14 mouse cellular contexts compared by ENCODE assay signal in the genomic region with DNA sequence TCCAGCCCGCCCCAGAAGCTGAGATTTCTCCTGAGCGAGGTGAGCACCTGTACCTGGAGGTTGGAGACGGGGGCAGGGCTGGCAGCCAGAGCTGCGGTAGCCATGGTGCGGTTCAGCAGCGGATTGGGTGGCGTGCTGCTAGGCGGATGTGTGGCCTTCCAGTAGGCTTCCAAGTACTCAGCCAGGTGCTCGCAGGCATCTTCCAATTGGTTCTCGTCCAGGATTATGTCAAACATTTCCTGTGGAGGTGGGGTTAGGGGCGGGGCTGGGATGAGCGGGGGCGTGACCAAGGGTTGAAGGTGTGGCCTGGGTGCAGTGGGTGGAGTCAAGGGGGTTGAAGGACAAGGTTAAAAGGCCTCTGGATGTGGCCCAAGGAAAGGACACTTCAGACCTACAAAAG. TPM values are rescaled to one million over a fixed set of nuclear protein-coding genes. Genes with fewer than 3 reads are reported as not detected.
DNase-seq lines count a peak whose midpoint lies in the region; ATAC-seq and TF ChIP-seq lines count a peak whose summit lies in the region.
"Had no signal": no experiment of that assay in that cellular context is flagged by ENCODE, and none has a peak within 500 bp of the region (broad histone marks: within the 10 kb centered on the region; RNA-seq: fewer than 3 reads in every experiment).

No protein-coding gene starts in this region.

- 61% methylated on average over 13 of the region's 13 CpGs for whole genome bisulfite sequencing in heart, postnatal 0 days
- WGBS in heart, embryonic 12.5 days = 48% methylated on average over 13 of the region's 13 CpGs
- 30% methylated on average over 13 of the region's 13 CpGs for WGBS in embryonic facial prominence, embryonic 10.5 days
- 42% methylated on average over 13 of the region's 13 CpGs for WGBS in liver, embryonic 16.5 days (ENCODE audit: insufficient replicate concordance)

- 0 out of 2 replicates have a peak overlapping the region, but pooled peaks have one; percentile 68 for H3K27ac ChIP-seq in heart, postnatal 0 days (ENCODE audit: low read depth)
- no peak overlapping the region for H3K27ac ChIP-seq in heart, embryonic 12.5 days (ENCODE audit: poor library complexity, severe bottlenecking)
- no peak overlapping the region for H3K27ac ChIP-seq in embryonic facial prominence, embryonic 10.5 days (replicated peaks)
- H3K27ac ChIP-seq in liver, embryonic 16.5 days (ENCODE audit: low read length) = no peak overlapping the region
- H3K27ac ChIP-seq: forebrain, embryonic 13.5 days; heart, embryonic 13.5 days had no signal

- TF ChIP-seq CTCF in heart, postnatal 0 days (IDR thresholded peaks at IDR 0.05; ENCODE audit: low read depth) = no peak
- TF ChIP-seq CTCF in E14TG2a.4 (conservative IDR thresholded peaks at IDR 0.05; ENCODE audit: low read length) = no peak

- no peak for DNase-seq in heart, postnatal 0 days (ENCODE audit: low spot score)
- peak; percentile 49 for DNase-seq in embryonic facial prominence, embryonic 10.5 days (ENCODE audit: low spot score)
- no peak for DNase-seq in right cerebral cortex, postnatal 14 days
- DNase-seq in frontal cortex, postnatal 10 days (ENCODE audit: low spot score in 2 of 2) = no peak
- DNase-seq: midbrain, embryonic 14.5 days; right cerebral cortex, postnatal 4 days had no signal

- no peak overlapping the region for H3K4me2 ChIP-seq in heart, postnatal 0 days (ENCODE audit: low read depth, low read length)
- H3K4me2 ChIP-seq in heart, embryonic 12.5 days = no peak overlapping the region
- H3K4me2 ChIP-seq in liver, embryonic 16.5 days (ENCODE audit: low read depth, low read length) = no peak overlapping the region
- H3K4me2 ChIP-seq: forebrain, embryonic 13.5 days; heart, embryonic 13.5 days; limb, embryonic 13.5 days had no signal

- peaks cover 12% of the 10 kb centered on the region for H3K36me3 ChIP-seq in heart, postnatal 0 days (replicated peaks; ENCODE audit: control insufficient read depth, insufficient read depth, low read length)
- H3K36me3 ChIP-seq in heart, embryonic 12.5 days = peaks cover 13% of the 10 kb centered on the region; the same call in 1 of the 2 replicates
- peaks cover 57% of the 10 kb centered on the region for H3K36me3 ChIP-seq in E14TG2a.4 (ENCODE audit: insufficient read depth, low read length)
- peaks cover 33% of the 10 kb centered on the region for H3K36me3 ChIP-seq in embryonic facial prominence, embryonic 10.5 days (replicated peaks)
- H3K36me3 ChIP-seq in liver, embryonic 16.5 days (ENCODE audit: control insufficient read depth, insufficient read depth) = no peaks in the 10 kb centered on the region

- no peak overlapping the region for H3K4me3 ChIP-seq in heart, postnatal 0 days (ENCODE audit: low read depth, low read length)
- no peak overlapping the region for H3K4me3 ChIP-seq in heart, embryonic 12.5 days
- H3K4me3 ChIP-seq in E14TG2a.4 (replicated peaks; ENCODE audit: low read length) = peak overlapping the region; percentile 85
- H3K4me3 ChIP-seq in embryonic facial prominence, embryonic 10.5 days = peak overlapping the region; percentile 33
- H3K4me3 ChIP-seq in liver, embryonic 16.5 days (ENCODE audit: low read depth, low read length) = no peak overlapping the region
- H3K4me3 ChIP-seq: forebrain, embryonic 13.5 days; heart, embryonic 13.5 days; limb, embryonic 13.5 days had no signal

- TF ChIP-seq EP300 in heart, postnatal 0 days (IDR thresholded peaks at IDR 0.05; ENCODE audit: low read depth) = no peak

- peaks cover 19% of the 10 kb centered on the region for H3K27me3 ChIP-seq in heart, postnatal 0 days (ENCODE audit: control insufficient read depth, insufficient read depth, low read length)
- peaks cover 57% of the 10 kb centered on the region for H3K27me3 ChIP-seq in heart, embryonic 12.5 days (replicated peaks)
- H3K27me3 ChIP-seq in E14TG2a.4 (ENCODE audit: insufficient read depth, low read length) = no peaks in the 10 kb centered on the region
- H3K27me3 ChIP-seq in embryonic facial prominence, embryonic 10.5 days (replicated peaks; ENCODE audit: low read depth, poor library complexity, severe bottlenecking) = peaks cover 52% of the 10 kb centered on the region
- H3K27me3 ChIP-seq in liver, embryonic 16.5 days (ENCODE audit: control insufficient read depth, insufficient read depth, low read depth, low read length) = no peaks in the 10 kb centered on the region; the same call in none of the 2 replicates

- no peaks in the 10 kb centered on the region for H3K9me3 ChIP-seq in heart, postnatal 0 days (replicated peaks; ENCODE audit: control insufficient read depth, low read length)
- no peaks in the 10 kb centered on the region for H3K9me3 ChIP-seq in heart, embryonic 12.5 days (replicated peaks)
- no peaks in the 10 kb centered on the region for H3K9me3 ChIP-seq in E14TG2a.4 (ENCODE audit: low read length)
- no peaks in the 10 kb centered on the region for H3K9me3 ChIP-seq in embryonic facial prominence, embryonic 10.5 days
- no peaks in the 10 kb centered on the region for H3K9me3 ChIP-seq in liver, embryonic 16.5 days (replicated peaks; ENCODE audit: control insufficient read depth, low read length)
- H3K9me3 ChIP-seq: forebrain, embryonic 13.5 days; heart, embryonic 13.5 days; limb, embryonic 13.5 days had no signal

- no peak overlapping the region for H3K9ac ChIP-seq in heart, postnatal 0 days (replicated peaks; ENCODE audit: low read depth, low read length)
- H3K9ac ChIP-seq in heart, embryonic 12.5 days = no peak overlapping the region
- no peak overlapping the region for H3K9ac ChIP-seq in liver, embryonic 16.5 days (ENCODE audit: low read depth, low read length)
- H3K9ac ChIP-seq: forebrain, embryonic 13.5 days; heart, embryonic 13.5 days; limb, embryonic 13.5 days had no signal

- ATAC-seq in heart, postnatal 0 days (ENCODE audit: insufficient read depth, low read depth) = peak; percentile 18; the same call in 1 of the 2 replicates
- no peak for ATAC-seq in heart, embryonic 12.5 days (ENCODE audit: insufficient number of reproducible peaks, low FRiP score)
- ATAC-seq in liver, embryonic 16.5 days (ENCODE audit: low read depth) = peak; percentile 17; the same call in 1 of the 2 replicates
- no peak for ATAC-seq in CD4-positive, CD25-positive, alpha-beta regulatory T cell, adult 4 months
- ATAC-seq: activated CD4-positive, CD25-positive, alpha-beta regulatory T cell, adult 4 months; forebrain, embryonic 13.5 days had no signal

- H3K4me1 ChIP-seq in heart, postnatal 0 days (ENCODE audit: control insufficient read depth, insufficient read depth) = peaks cover 15% of the 10 kb centered on the region; the same call in 1 of the 2 replicates
- peaks cover 23% of the 10 kb centered on the region for H3K4me1 ChIP-seq in heart, embryonic 12.5 days (replicated peaks)
- H3K4me1 ChIP-seq in E14TG2a.4 (replicated peaks; ENCODE audit: low read depth, low read length) = peaks cover 65% of the 10 kb centered on the region
- H3K4me1 ChIP-seq in embryonic facial prominence, embryonic 10.5 days = peaks cover 49% of the 10 kb centered on the region
- no peaks in the 10 kb centered on the region for H3K4me1 ChIP-seq in liver, embryonic 16.5 days (ENCODE audit: control insufficient read depth, low read depth, low read length)

RNA-seq across cellular contexts. Expression of a gene that starts 9.1 kb away (rescaled TPM):
- total RNA-seq in heart, postnatal 0 days (2014; rRNA removed; ENCODE audit: low replicate concordance) = 4.3 TPM in 1 of 2 replicates, not detected in the other
- polyA plus RNA-seq in heart, postnatal 0 days (2015; fragmentation: Nextera tagmentation; extraction: Ambion mirVana) = 2.9 TPM in 2 replicates
- 3.4 and 3.9 TPM in 2 replicates for polyA plus RNA-seq in heart, embryonic 12.5 days (2016; fragmentation: Nextera tagmentation; extraction: Ambion mirVana)
- polyA plus RNA-seq in embryonic facial prominence, embryonic 10.5 days (2016; fragmentation: Nextera tagmentation; extraction: Ambion mirVana) = 15.6 and 19.2 TPM in 2 replicates
- polyA plus RNA-seq in liver, embryonic 16.5 days (2015; fragmentation: Nextera tagmentation; extraction: Ambion mirVana) = 7.4 and 8.3 TPM in 2 replicates
- 100 to 1,000 TPM in 1 of 2 experiments, 10 to 100 TPM in 1; 89.8 to 124 TPM for polyA plus RNA-seq in CD4-positive, CD25-positive, alpha-beta regulatory T cell, adult 4 months (2017; shearing (Covaris generic))

RNA-seq across cellular contexts. Expression of a gene that starts 17.8 kb away (rescaled TPM):
- 5.5 and 6.2 TPM in 2 replicates for total RNA-seq in heart, postnatal 0 days (2014; rRNA removed; ENCODE audit: low replicate concordance)
- polyA plus RNA-seq in heart, postnatal 0 days (2015; fragmentation: Nextera tagmentation; extraction: Ambion mirVana) = 4.8 and 5.2 TPM in 2 replicates
- polyA plus RNA-seq in heart, embryonic 12.5 days (2016; fragmentation: Nextera tagmentation; extraction: Ambion mirVana) = 6.1 and 8.5 TPM in 2 replicates
- polyA plus RNA-seq in embryonic facial prominence, embryonic 10.5 days (2016; fragmentation: Nextera tagmentation; extraction: Ambion mirVana) = 5.3 and 5.7 TPM in 2 replicates
- 0.81 and 1.2 TPM in 2 replicates for polyA plus RNA-seq in liver, embryonic 16.5 days (2015; fragmentation: Nextera tagmentation; extraction: Ambion mirVana)
- polyA plus RNA-seq in CD4-positive, CD25-positive, alpha-beta regulatory T cell, adult 4 months (2017; shearing (Covaris generic)) = 1 to 10 TPM; 1.8 to 2.4 TPM

RNA-seq across cellular contexts. Expression of a gene that starts 18.8 kb away (rescaled TPM):
- total RNA-seq in heart, postnatal 0 days (2014; rRNA removed; ENCODE audit: low replicate concordance) = 0.39 and 2.6 TPM in 2 replicates
- 2.1 TPM in 2 replicates for polyA plus RNA-seq in heart, postnatal 0 days (2015; fragmentation: Nextera tagmentation; extraction: Ambion mirVana)
- 0.31 TPM in 1 of 2 replicates, not detected in the other for polyA plus RNA-seq in heart, embryonic 12.5 days (2016; fragmentation: Nextera tagmentation; extraction: Ambion mirVana)
- polyA plus RNA-seq in embryonic facial prominence, embryonic 10.5 days (2016; fragmentation: Nextera tagmentation; extraction: Ambion mirVana) = 0.07 and 0.13 TPM in 2 replicates
- 0.65 and 1.2 TPM in 2 replicates for polyA plus RNA-seq in liver, embryonic 16.5 days (2015; fragmentation: Nextera tagmentation; extraction: Ambion mirVana)
- polyA plus RNA-seq in CD4-positive, CD25-positive, alpha-beta regulatory T cell, adult 4 months (2017; shearing (Covaris generic)) = 1 to 10 TPM; 1.8 to 3.7 TPM

RNA-seq across cellular contexts. Expression of a gene that starts 21.4 kb away (rescaled TPM):
- 604 and 622 TPM in 2 replicates for total RNA-seq in heart, postnatal 0 days (2014; rRNA removed; ENCODE audit: low replicate concordance)
- 588 TPM in 2 replicates for polyA plus RNA-seq in heart, postnatal 0 days (2015; fragmentation: Nextera tagmentation; extraction: Ambion mirVana)
- polyA plus RNA-seq in heart, embryonic 12.5 days (2016; fragmentation: Nextera tagmentation; extraction: Ambion mirVana) = 654 and 675 TPM in 2 replicates
- 1,206 and 1,219 TPM in 2 replicates for polyA plus RNA-seq in embryonic facial prominence, embryonic 10.5 days (2016; fragmentation: Nextera tagmentation; extraction: Ambion mirVana)
- polyA plus RNA-seq in liver, embryonic 16.5 days (2015; fragmentation: Nextera tagmentation; extraction: Ambion mirVana) = 478 and 526 TPM in 2 replicates
- 1,000 to 10,000 TPM; 3,157 to 3,173 TPM for polyA plus RNA-seq in CD4-positive, CD25-positive, alpha-beta regulatory T cell, adult 4 months (2017; shearing (Covaris generic))

RNA-seq across cellular contexts. Expression of a gene that starts 48.2 kb away (rescaled TPM):
- total RNA-seq in heart, postnatal 0 days (2014; rRNA removed; ENCODE audit: low replicate concordance) = 0.15 TPM in 1 of 2 replicates, not detected in the other
- 0.04 and 0.11 TPM in 2 replicates for polyA plus RNA-seq in heart, postnatal 0 days (2015; fragmentation: Nextera tagmentation; extraction: Ambion mirVana)
- 0.47 and 0.63 TPM in 2 replicates for polyA plus RNA-seq in heart, embryonic 12.5 days (2016; fragmentation: Nextera tagmentation; extraction: Ambion mirVana)
- 0.25 and 0.47 TPM in 2 replicates for polyA plus RNA-seq in embryonic facial prominence, embryonic 10.5 days (2016; fragmentation: Nextera tagmentation; extraction: Ambion mirVana)
- 0.05 TPM in 1 of 2 replicates, not detected in the other for polyA plus RNA-seq in liver, embryonic 16.5 days (2015; fragmentation: Nextera tagmentation; extraction: Ambion mirVana)
- not detected for polyA plus RNA-seq in CD4-positive, CD25-positive, alpha-beta regulatory T cell, adult 4 months (2017; shearing (Covaris generic))

Comparison
In these comparisons a context has a peak if more than half of its experiments do, and no peak if none do; other contexts are left out.
1. ATAC-seq: peak in heart, postnatal 0 days (single experiment) and liver, embryonic 16.5 days (single experiment); none in heart, embryonic 12.5 days (single experiment) and CD4-positive, CD25-positive, alpha-beta regulatory T cell, adult 4 months (single experiment).
2. H3K4me3 ChIP-seq: peak in E14TG2a.4 (single experiment) and embryonic facial prominence, embryonic 10.5 days (single experiment); none in heart, postnatal 0 days (single experiment), heart, embryonic 12.5 days (single experiment) and liver, embryonic 16.5 days (single experiment).